Mouse (Mus musculus) A20 (cell line): ENCODE data around the gene Grik3.

Source experiments
- DNase-seq: peaks from one replicate; pipeline ENCODE4 v3.0.0-alpha.2; 2011; ENCODE audit warnings: low read depth, low spot score

Grik3 gene

DNA sequence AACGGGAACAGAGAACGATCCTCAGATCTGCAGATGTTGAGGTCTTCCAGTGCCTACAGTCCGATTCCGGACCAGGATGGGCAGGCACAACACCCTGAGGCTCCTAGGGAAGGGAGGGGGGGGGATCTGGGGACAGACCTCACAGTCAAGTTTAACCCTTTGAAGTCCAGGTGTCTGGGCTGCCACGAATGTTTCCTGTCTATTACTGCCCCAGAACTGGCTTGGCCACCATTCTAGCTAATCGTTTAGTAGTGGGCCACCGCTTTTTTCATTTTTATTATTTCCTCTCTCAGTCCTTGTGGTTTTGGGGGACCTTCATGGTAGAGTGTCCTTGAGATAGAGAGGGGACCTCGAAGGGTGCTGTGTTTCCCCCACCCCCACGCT, 1.6 kb downstream of the Grik3 start:
- DNase-seq = no peak

DNA sequence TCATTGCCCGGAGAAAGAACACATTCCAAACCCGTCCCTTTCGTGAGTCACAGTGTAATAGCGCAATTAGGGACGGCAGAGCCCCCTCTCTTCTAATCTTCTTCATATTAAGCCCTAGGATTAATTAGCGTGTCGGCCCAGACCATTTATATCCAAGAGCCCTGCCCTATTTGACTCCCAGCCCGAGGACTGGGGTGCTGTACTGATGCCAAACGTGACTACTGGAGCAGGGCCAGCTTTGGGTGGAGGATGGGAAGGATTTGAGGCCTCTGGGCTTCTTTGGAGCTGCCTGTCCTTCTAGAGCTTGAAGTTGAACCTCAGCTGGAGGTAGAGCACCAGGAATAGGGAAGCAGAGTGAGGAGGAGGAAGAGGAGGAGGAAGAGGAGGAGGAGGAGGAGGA, 2.2 kb downstream of the Grik3 start:
- DNase-seq = no peak

DNA sequence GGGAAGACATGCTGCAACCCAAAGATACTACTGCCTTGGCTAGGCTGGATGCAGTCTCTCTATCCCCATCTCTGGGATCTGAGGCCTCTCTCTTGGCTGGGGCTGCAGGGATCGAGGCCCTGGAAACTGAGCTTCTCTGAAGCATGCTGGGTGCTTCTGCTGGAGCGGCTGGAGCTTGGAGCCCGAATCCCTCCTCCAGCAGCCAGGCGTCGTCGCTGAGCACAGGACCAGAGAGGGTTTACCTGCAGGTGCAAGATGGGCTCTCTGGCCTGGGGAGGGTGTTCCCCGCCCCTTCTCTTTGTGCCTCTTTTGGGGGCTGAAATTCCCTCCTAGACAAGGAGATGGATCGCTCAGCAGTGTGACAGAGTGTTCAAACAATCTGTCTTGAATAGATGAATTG, 2.6 kb downstream of the Grik3 start:
- no peak for DNase-seq

DNA sequence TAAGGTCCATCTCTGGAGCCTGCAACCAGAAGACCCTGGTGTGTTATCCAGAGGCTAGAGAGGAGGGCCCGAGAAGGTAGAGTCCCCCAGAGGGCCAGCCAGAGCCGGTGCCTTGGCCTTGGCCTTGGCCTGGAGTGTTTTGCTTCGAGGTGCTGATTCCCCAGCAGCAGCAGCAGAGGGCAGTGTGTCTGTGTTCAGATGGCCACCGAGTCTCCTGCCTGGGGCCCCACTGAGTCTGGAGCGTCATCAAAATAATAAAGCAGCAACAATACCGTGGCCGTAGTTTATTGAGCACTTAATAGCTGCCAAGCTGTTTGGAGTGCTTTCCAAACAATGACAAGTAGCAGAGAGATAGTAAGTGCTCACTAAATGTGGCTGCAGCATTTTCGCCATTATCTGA, 5.0 kb downstream of the Grik3 start:
- peak; percentile 20 for DNase-seq

DNA sequence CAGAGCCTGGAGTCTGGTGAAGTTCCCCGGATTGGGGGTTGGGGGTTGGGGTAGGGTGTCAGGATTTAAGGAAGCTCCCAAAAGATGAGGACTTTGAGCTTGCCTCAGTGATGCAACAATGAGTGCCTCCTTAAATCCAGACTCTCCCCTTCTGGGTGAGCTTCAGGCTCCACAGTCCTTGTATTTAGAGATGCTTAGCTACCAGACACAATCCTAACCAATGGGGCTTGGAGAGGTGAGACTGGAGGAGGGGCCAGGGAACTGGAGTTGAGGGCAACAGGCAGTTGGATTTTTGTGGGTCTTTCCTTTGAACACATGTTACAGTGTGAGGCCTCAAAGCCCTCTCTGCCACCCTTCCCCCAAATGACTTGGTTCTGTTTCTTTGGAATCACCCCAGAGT, 6.5 kb downstream of the Grik3 start:
- no peak for DNase-seq

DNA sequence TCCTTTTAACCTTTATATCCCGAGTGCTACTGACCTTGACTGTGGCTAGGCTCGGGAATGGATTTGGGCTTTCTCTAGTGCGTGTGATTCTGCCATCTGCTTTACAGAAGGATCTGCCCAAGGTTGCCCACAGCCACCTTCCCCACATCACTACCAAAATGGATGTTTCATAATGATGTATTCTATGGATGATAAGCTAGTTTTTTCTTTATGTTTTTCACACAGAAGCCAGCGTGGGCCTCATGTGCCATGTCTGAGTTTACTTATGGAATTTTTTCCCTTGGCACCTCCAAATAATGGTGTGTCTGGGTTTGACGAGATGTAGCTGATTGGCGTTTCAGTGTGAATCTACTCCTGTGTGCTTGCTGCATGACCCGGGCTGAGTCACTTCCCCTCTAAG, 7.0 kb downstream of the Grik3 start:
- no peak for DNase-seq

DNA sequence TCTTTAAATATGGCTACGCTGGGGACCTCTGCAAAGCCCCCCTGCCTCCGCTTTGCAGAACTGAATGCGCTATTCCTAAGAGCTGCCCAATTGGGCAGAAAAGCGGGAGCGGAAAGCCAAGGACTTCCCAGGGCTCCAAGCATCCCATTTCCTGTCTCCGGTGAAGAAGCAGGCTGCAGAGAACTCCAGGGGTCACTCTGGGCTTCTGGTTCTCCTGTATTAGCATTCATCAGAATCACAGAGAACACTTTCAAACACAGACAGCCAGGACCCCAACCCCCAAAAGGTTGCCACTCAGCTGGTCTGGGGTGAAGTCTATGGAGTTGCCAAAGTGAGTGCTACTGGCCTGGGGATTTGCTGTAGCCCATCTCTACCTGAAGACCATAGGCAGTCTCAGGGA, 8.4 kb downstream of the Grik3 start:
- no peak for DNase-seq

DNA sequence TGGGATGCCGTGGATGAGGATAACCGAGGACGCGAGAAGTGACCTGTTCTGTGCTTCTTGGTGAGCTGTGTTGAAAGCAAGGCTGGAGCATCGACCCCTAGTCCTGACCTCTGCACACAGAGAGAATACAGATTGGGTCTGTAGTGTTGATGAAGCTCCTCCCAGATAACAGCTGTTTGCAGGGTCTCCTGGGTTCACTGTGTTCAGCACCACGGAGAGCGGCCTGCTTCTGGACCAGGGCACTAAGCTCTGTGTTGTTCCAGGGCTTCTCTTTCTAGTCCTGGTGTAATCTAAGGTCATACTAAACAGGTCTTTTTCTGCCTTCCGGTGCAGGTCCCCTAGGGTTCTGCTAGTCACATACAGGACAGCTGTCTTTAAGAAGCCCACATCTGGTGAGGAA, 12.4 kb downstream of the Grik3 start:
- DNase-seq = no peak

DNA sequence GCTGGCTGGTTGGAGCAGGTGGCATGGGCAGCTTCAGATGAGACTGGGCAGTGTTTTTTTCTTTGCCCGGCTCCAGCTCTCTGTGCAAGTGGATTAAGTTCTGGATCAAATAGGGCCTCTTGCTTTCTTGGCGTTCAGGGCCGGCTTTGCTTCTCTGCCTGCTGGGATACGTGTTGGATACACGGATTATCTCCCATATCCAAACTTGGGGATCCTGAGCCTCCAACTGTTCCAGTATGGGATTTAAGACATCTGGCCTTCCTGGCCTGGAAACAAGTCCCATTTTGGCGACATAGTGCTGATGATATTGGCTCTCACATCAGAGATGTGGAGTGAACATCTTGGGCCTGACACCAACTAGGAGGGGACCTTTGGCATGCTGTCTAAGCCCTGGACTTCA, 21.9 kb downstream of the Grik3 start:
- no peak for DNase-seq

DNA sequence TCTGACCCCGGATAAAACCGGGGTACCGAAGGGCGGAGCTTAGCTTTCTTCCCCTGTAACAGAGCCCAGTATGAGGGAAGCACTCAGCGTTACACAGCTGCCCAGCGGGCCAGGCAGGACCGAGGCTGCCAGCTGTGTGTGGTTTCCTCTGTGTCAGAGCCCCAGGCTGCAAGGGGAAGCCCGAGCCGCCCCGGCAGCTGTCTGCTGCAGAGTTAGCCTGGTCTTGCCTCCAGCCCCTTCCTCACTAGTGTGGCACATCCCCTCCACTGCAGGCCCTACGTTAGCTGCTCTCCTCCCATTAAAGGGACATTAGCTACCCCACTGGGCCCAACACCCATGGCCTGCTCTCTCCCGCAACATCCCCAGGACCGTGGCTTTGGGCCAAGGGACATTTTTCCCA, 25.1 kb downstream of the Grik3 start:
- peak; percentile 83 for DNase-seq

DNA sequence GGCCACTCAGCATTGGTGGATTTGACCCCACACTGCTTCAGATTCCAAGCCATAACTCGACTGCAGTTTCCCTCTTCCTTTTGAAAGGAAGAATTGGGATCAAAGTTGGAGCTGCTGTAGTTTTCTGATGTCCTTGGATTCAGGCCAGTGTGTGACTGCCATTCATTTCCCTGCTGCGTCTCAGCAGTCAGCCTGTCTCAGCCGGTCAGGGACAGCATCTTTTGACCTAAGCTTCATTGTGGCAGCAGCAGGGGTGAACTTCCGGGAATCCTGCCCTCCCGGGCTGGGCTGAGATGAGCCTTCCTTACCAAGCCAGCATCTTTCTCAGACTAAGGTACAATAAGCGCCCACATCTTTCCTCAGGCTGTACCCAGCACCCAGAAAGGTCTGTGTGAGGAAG, 26.1 kb downstream of the Grik3 start:
- DNase-seq = no peak

DNA sequence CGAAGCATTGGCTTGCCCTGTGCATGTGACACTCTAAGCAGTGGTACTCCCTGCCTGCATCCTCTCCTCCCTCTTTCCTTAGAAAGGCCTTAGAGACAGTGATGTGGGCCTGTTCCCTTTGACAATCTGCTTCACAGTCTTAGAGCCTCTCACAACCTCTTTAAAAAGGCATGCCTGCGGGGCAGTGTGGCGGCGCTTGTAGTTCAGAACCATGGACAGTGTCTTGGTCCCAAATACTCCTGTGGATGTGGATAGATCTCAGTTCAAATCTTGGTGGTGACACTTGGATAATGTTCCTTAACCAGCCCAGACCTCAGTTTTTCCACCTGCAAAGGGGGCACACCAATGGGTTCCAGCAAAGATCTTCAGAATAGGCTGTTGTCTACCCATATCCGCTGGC, 28.4 kb downstream of the Grik3 start:
- DNase-seq = no peak

DNA sequence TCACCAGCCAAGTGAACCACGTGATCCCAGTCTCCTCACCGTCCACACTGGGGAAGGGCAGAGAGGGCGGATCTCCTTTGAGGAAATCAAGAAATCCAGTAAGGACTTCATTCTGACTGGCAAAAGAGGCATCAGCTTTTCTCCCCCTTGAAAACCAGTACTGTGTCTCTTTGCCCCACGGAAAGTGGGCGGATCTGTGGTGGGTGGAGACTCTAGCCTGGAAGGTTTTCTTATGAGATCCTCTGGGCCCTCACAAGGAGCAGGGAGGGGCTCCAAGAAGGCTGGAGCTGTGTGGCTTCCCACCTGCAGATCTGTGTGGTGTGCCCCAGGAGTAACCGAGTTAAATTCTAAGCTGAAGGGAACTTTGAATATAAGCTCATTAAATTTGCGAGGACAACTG, 32.4 kb downstream of the Grik3 start:
- DNase-seq = no peak

DNA sequence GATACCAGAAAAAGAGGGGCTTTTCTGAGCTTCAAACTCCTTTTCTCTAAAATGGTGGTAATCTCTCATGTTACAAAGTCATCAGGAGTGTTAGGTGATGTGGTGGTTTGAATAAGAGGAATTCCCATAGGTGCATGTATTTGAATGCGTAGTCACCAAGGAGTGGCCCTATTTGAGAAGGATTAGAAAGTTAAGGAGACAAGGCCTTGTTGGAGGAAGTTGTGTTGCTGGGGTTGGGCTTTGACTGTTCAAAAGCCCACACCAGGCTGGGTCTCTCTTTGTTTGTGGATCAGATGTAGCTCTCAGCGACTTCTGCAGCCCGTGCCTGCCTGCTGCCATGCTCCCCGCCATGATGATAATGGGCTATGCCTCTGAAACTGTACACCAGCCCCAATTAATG, 34.8 kb downstream of the Grik3 start:
- no peak for DNase-seq

DNA sequence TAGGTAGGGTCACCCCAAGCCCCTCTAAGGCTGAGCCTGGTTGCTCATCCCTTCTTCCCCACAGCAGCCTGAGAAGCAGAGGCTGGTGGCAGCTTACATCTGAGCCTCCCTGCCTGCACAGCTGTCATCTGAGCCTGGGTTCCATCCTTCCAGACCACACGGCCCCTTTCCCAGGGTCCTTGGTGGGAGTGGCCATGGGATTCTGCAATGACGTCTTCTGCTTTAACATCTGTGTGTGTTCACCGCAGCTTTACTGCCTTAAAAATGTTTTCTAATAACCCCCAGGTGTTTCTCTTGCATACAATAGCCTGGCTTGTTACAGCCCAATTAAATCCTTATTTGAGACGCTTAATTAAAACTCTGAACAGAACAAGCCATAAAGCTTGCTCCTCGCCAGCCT, 35.9 kb downstream of the Grik3 start:
- DNase-seq = no peak

DNA sequence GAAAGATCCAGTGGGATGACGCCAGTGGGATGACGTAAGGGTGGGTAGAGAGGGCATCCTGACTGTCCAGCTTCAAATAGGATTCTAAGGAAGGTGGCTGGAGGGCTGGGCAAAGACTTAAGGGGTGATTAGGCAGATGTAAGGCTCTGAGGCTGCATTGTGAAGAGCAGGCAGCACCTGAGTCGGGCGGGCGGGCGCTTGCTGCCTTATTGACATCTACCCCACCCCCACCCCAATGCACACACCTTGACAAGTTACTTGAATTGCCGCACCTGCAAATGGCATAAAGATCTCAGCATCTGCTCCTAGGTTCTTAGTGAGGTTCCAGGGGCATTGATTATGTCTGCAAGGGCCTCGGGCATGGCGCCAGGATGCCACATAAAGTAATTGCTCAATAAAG, 43.5 kb downstream of the Grik3 start:
- DNase-seq = no peak

DNA sequence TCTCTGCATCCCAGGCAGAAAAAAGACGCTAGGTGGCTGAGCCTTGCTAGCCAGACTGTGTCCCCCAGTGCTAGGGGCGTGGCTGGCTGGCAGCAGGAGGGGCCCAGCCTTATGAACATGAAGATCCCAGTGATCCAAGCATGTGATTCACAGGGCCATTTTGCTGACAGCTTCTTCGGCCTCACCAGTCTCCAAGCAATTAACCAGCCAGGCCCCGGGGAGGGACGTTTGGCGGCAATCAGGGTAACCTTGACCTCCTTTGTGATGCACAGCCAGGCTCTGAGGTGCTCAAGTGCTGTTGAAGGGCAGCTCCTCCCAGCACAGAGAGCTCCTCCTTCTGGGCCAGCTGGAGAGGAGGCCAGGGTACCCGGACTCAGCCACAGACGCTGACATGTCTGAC, 43.9 kb downstream of the Grik3 start:
- no peak for DNase-seq

DNA sequence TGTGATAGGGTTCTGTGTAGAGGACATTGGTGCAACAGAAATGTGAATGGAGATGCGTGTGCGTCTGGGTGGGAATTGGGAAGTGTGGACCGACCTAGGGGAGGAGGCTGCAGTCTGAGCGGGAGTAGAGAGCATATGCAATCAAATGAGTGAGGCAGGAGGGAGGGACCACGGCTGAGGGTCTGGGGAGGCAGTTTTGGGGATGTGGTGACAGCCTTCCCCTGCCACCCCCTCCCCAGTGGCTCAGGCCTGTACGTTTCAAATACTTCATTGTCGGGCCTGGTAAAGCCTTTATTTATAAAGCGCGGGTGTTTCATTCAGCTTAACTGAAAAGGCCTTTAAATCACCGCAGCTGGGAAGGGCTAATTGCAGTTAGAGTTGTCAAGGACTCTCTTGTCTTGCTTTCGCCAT, 44.5 kb downstream of the Grik3 start:
- no peak for DNase-seq

DNA sequence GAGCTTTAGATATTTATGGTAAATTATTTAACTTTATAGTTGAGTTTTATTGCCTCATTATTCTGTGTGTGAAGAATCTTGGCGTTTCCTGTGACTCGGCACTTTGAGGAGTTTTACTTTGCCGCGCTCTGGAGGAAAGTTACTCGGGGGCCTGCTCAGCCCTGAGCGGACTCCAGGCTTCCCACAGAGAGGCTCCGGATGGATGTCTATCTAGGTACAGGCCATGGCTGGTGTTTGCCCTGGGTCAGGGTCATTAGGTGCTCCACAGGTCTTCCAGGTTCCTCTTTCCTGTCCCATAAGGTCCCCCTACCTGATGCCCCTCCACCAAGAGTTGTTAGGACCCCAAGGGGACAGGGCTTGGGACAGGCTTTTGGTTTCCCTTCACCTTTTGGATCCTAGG, 45.0 kb downstream of the Grik3 start:
- DNase-seq = no peak

DNA sequence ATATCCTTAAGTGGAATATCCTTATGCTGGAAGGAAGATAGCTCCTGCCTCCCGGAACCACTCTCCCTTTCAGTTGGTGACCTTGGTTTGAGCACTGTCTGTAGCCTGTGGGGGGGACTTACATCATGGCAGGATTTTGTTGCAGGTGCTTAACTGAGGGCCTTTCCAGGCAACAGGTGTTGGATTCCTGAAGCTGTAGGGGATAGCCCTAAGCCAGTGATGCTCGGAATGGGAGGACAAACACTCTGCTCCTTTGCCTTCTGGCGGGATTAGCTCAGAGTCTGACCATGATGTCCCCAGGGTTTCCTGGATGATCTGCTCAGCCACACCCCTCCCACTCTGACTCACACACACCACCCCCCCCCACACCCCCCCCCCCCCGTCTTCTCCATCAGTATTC, 45.5 kb downstream of the Grik3 start:
- no peak for DNase-seq

DNA sequence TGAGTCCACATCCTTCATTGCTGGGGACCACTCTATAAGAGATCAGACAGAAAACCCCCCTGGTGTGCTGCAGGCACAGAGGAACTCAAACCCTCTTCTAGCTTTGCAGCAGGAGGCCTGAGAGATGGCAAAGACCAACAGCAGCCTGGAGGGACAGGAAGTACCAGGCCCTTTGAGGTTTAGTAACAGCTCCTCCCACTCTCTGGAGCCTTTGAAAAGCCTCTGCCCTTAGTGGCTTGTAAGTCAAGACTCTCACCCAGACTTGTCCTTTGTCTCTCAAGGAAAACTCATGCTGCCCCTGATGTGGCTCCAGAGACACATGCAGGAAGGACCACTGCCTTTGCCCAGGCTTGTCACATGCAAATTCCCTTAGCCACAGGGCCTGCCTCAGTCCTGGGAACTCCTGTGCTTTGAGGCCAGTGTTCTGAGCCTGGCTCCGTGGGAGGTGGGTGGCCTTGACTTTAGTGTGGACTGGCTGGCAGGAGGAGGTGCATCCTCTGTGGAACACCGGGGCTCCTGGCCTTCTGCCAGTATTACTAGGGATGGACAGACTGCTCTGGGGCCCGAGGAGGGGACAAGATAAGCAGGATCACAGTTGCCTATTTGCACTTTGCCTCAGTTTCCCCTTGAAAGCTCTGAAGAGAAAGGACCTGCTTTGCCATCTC, 47.9 kb downstream of the Grik3 start:
- DNase-seq = no peak

DNA sequence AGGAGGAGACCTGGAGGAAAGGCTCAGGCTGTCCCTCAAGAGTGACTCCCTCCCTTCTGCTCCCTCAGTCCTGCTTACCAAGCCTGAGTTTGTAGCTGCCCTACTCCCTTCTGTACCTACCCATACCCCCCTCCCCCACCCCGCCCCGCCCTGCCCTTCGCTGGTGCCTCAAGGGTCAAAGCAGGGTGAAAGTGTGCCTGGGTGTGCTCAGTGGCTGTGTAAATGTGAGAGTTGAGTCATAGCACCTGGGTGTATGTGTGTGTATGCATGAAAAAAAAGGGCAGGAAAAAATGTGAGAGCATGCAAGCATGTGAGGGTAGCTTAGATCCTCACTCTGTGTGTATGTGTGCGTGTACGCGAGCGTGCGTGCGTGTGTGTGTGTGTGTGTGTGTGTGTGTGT, 49.1 kb downstream of the Grik3 start:
- no peak for DNase-seq

DNA sequence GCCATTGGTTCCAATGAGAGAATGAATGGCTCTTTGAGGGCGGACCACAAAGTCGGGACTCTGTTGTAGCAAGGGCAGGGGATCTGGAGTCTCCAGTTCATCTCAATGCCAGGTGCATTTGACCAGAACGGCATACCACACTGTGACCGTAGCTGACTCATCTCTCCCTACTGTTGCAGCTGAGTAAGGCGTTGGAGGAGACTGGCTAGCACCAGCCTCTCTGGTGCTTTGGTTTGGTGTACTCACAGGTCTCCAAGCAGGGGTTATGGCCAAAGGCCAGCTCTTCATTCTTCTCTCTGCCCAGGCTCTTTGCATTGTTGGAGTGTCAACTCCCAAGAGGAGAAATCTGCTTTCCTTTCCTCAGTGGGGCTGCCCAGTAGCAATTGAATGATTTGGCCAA, 52.7 kb downstream of the Grik3 start:
- DNase-seq = no peak

DNA sequence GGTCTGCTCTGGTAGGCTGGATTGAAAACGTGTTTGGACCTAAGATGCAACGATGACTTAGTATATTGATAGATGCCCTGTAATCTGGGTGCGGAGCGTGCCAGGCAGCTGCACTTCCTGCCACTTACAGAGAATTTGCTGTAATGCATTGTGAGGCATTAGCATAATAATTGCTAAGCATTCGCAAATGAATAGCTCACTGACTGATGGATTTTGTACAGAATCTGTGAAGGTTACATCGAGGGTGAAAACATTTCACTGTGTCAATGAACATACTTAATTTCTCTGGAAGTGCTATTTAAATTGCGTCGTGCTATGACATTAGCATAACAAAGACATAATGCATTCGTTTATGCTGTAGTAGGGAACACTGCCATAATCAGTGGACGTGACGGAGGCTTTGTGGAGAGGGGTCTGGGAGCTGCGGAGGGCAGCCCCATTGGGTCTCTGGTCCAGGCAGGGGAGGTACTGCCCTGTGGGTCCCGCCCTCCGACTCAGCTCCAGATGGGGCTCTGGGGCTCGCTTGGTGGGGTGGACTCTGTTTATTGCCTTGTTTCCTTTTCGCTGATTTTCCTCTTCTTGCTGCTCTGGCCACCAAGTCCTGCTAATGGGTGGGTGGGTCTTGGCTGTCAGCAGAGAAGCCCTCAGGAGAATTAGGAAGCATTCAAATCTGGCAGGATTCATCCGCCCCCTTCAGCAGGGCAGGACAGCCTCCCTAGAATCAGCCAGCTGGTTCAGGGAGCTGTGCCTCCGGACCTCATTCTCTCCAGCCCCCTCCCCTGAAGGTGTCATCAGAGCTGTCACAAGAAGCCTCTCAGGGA, 54.7 kb downstream of the Grik3 start:
- no peak for DNase-seq
